Mouse (Mus musculus): ENCODE data around the gene Cep131. TPM values are rescaled to one million over a fixed set of nuclear protein-coding genes. Genes with fewer than 3 reads are reported as not detected.

The Cep131 gene
- polyA plus RNA-seq, 1 experiment from 2014 or later = 35.6 TPM

GRCm38 (mm10) chr11:120114488-120115215 lies 28.0 kb upstream of the Cep131 start:
- Histone ChIP-seq H3K27me3 (replicated peaks) (no peaks in the 10 kb centered on the region), H3K4me3 (no peak overlapping the region), H3K27ac (no peak overlapping the region), H3K9me3 (no peaks in the 10 kb centered on the region), H3K9ac (no peak overlapping the region), H3K4me2 (no peak overlapping the region), H3K36me3 (replicated peaks) (peaks cover 2% of the 10 kb centered on the region; the same call in 1 of the 2 replicates), H3K4me1 (peaks cover 4% of the 10 kb centered on the region; the same call in 1 of the 2 replicates)
- 94% methylated on average over 21 of the region's 21 CpGs for WGBS
- no peak for ATAC-seq (replicated peaks)

- 97% methylated on average over 4 of the region's 4 CpGs for WGBS
- H3K4me1 ChIP-seq = peaks cover 4% of the 10 kb centered on the region; the same call in 1 of the 2 replicates
- ATAC-seq (replicated peaks) = no peak
- no peak overlapping the region for H3K27ac ChIP-seq
- H3K36me3 ChIP-seq (replicated peaks) = peaks cover 2% of the 10 kb centered on the region; the same call in 1 of the 2 replicates
- no peak overlapping the region for H3K4me2 ChIP-seq
- H3K9me3 ChIP-seq = no peaks in the 10 kb centered on the region
- H3K4me3 ChIP-seq = no peak overlapping the region
- no peak overlapping the region for H3K9ac ChIP-seq
- no peaks in the 10 kb centered on the region for H3K27me3 ChIP-seq (replicated peaks)
Measured at GRCm38 (mm10) chr11:120112136-120112535, 25.5 kb upstream of the Cep131 start.

GRCm38 (mm10) chr11:120111033-120111432 lies 24.4 kb upstream of the Cep131 start:
- ATAC-seq (replicated peaks) = no peak
- H3K9me3 ChIP-seq = no peaks in the 10 kb centered on the region
- H3K9ac ChIP-seq = no peak overlapping the region
- no peaks in the 10 kb centered on the region for H3K27me3 ChIP-seq (replicated peaks)
- peaks cover 4% of the 10 kb centered on the region; the same call in 1 of the 2 replicates for H3K4me1 ChIP-seq
- peaks cover 3% of the 10 kb centered on the region; the same call in 1 of the 2 replicates for H3K36me3 ChIP-seq (replicated peaks)
- H3K27ac ChIP-seq = 0 out of 2 replicates have a peak overlapping the region, but pooled peaks have one; percentile 14
- no peak overlapping the region for H3K4me2 ChIP-seq
- no peak overlapping the region for H3K4me3 ChIP-seq
- 0% methylated on average over 2 of the region's 2 CpGs for whole genome bisulfite sequencing

GRCm38 (mm10) chr11:120110554-120110953 lies 23.9 kb upstream of the Cep131 start:
- H3K27ac ChIP-seq = 0 out of 2 replicates have a peak overlapping the region, but pooled peaks have one; percentile 14
- WGBS = 70% methylated on average over 7 of the region's 7 CpGs
- peak; percentile 27; the same call in 1 of the 2 replicates for ATAC-seq (replicated peaks)
- peaks cover 7% of the 10 kb centered on the region; the same call in 1 of the 2 replicates for H3K36me3 ChIP-seq (replicated peaks)
- no peak overlapping the region for H3K4me2 ChIP-seq
- no peaks in the 10 kb centered on the region for H3K27me3 ChIP-seq (replicated peaks)
- no peak overlapping the region for H3K9ac ChIP-seq
- no peaks in the 10 kb centered on the region for H3K9me3 ChIP-seq
- H3K4me1 ChIP-seq = peaks cover 4% of the 10 kb centered on the region; the same call in 1 of the 2 replicates
- no peak overlapping the region for H3K4me3 ChIP-seq

GRCm38 (mm10) chr11:120109558-120110210 lies 23.1 kb upstream of the Cep131 start:
- H3K36me3 ChIP-seq (replicated peaks) = peaks cover 14% of the 10 kb centered on the region; the same call in 1 of the 2 replicates
- no peaks in the 10 kb centered on the region for H3K9me3 ChIP-seq
- ATAC-seq (replicated peaks) = no peak
- H3K27me3 ChIP-seq (replicated peaks) = no peaks in the 10 kb centered on the region
- no peak overlapping the region for H3K9ac ChIP-seq
- H3K27ac ChIP-seq = no peak overlapping the region
- H3K4me1 ChIP-seq = peaks cover 4% of the 10 kb centered on the region; the same call in 1 of the 2 replicates
- H3K4me2 ChIP-seq = no peak overlapping the region
- no peak overlapping the region for H3K4me3 ChIP-seq
- 70% methylated on average over 14 of the region's 14 CpGs for WGBS

- WGBS = 89% methylated on average over 9 of the region's 9 CpGs
- H3K9ac ChIP-seq = no peak overlapping the region
- no peak overlapping the region for H3K4me2 ChIP-seq
- peaks cover 14% of the 10 kb centered on the region; the same call in 1 of the 2 replicates for H3K36me3 ChIP-seq (replicated peaks)
- no peak for ATAC-seq (replicated peaks)
- no peak overlapping the region for H3K4me3 ChIP-seq
- H3K27ac ChIP-seq = no peak overlapping the region
- no peaks in the 10 kb centered on the region for H3K9me3 ChIP-seq
- H3K27me3 ChIP-seq (replicated peaks) = no peaks in the 10 kb centered on the region
- H3K4me1 ChIP-seq = peaks cover 4% of the 10 kb centered on the region; the same call in 1 of the 2 replicates
Measured at GRCm38 (mm10) chr11:120107796-120108195, 21.2 kb upstream of the Cep131 start.

- peaks cover 4% of the 10 kb centered on the region; the same call in 1 of the 2 replicates for H3K4me1 ChIP-seq
- H3K4me2 ChIP-seq = no peak overlapping the region
- H3K27ac ChIP-seq = no peak overlapping the region
- no peaks in the 10 kb centered on the region for H3K9me3 ChIP-seq
- peaks cover 14% of the 10 kb centered on the region; the same call in 1 of the 2 replicates for H3K36me3 ChIP-seq (replicated peaks)
- 82% methylated on average over 2 of the region's 2 CpGs for WGBS
- H3K4me3 ChIP-seq = no peak overlapping the region
- H3K9ac ChIP-seq = no peak overlapping the region
- no peak for ATAC-seq (replicated peaks)
- H3K27me3 ChIP-seq (replicated peaks) = no peaks in the 10 kb centered on the region
Measured at GRCm38 (mm10) chr11:120107026-120107425, 20.4 kb upstream of the Cep131 start.

GRCm38 (mm10) chr11:120103431-120103997 lies 16.9 kb upstream of the Cep131 start:
- Histone ChIP-seq H3K9me3 (no peaks in the 10 kb centered on the region), H3K27me3 (replicated peaks) (no peaks in the 10 kb centered on the region), H3K9ac (no peak overlapping the region), H3K27ac (no peak overlapping the region), H3K4me1 (peaks cover 17% of the 10 kb centered on the region), H3K4me2 (no peak overlapping the region), H3K4me3 (no peak overlapping the region), H3K36me3 (replicated peaks) (peaks cover 19% of the 10 kb centered on the region; the same call in 1 of the 2 replicates)
- 95% methylated on average over 3 of the region's 3 CpGs for WGBS
- ATAC-seq (replicated peaks) = no peak

- Histone ChIP-seq H3K4me1 (peaks cover 28% of the 10 kb centered on the region), H3K9me3 (no peaks in the 10 kb centered on the region), H3K36me3 (replicated peaks) (peaks cover 18% of the 10 kb centered on the region; the same call in 1 of the 2 replicates), H3K27me3 (replicated peaks) (no peaks in the 10 kb centered on the region), H3K4me3 (no peak overlapping the region), H3K4me2 (no peak overlapping the region), H3K27ac (peak overlapping the region; percentile 51; the same call in 1 of the 2 replicates), H3K9ac (no peak overlapping the region)
- WGBS = under 1% methylated on average over 3 of the region's 3 CpGs
- no peak for ATAC-seq (replicated peaks)
Measured at GRCm38 (mm10) chr11:120101036-120101435, 14.4 kb upstream of the Cep131 start.

GRCm38 (mm10) chr11:120098588-120099511 lies 12.2 kb upstream of the Cep131 start, which contains the start of the genes Tepsin and Ndufaf8:
Tepsin (minus strand) TSS chr11:120098731.
Ndufaf8 (plus strand) TSS chr11:120098928.
- Histone ChIP-seq H3K4me2 (peak within 1 kb of the TSS; percentile 91), H3K4me1 (peaks cover 28% of the 10 kb centered on the region), H3K27me3 (replicated peaks) (no peaks in the 10 kb centered on the region), H3K9ac (peak within 1 kb of the TSS; percentile 82), H3K4me3 (peak within 1 kb of the TSS; percentile 72), H3K36me3 (replicated peaks) (peaks cover 8% of the 10 kb centered on the region; the same call in 1 of the 2 replicates), H3K27ac (peak within 1 kb of the TSS; percentile 92), H3K9me3 (no peaks in the 10 kb centered on the region)
- WGBS = under 1% methylated on average over 77 of the region's 77 CpGs
- peak; percentile 97 for ATAC-seq (replicated peaks)

Measured in midbrain, embryonic 15.5 days (tissue).